Mouse (Mus musculus) lung, embryonic 14.5 days (tissue): ENCODE data around the gene Mark4. TPM values are rescaled to one million over a fixed set of nuclear protein-coding genes. Genes with fewer than 3 reads are reported as not detected.

ENCODE experiments used
- ATAC-seq: fragments of 200-750 bp; cut with Nextera tagmentation; 2 replicates; pipeline ENCODE4 v1.8.0; 2017; ENCODE audit warnings: mild to moderate bottlenecking, moderate TSS enrichment, moderate library complexity; ENCODE audit not compliant: insufficient read depth
- DNase-seq: peaks from one replicate; pipeline ENCODE4 v3.0.0-alpha.2; 2015
- H3K27ac ChIP-seq: fragments of 300-500 bp; sonication (generic); 2 replicates; pipeline ENCODE4 v1.5.1; 2014; ENCODE audit warnings: low read depth, mild to moderate bottlenecking, moderate library complexity
- H3K27me3 ChIP-seq: fragments of 300-500 bp; sonication (generic); 2 replicates; pipeline ENCODE4 v1.6.1; 2014; ENCODE audit warnings: low read length, control low read depth; ENCODE audit not compliant: insufficient read depth
- H3K36me3 ChIP-seq: fragments of 300-500 bp; sonication (generic); 2 replicates; pipeline ENCODE4 v1.6.1; 2014; ENCODE audit warnings: control low read depth; ENCODE audit not compliant: insufficient read depth
- H3K4me1 ChIP-seq: fragments of 300-500 bp; sonication (generic); 2 replicates; pipeline ENCODE4 v1.6.1; 2014; ENCODE audit warnings: antibody characterized with exemption, control low read depth; ENCODE audit not compliant: insufficient read depth
- H3K4me2 ChIP-seq: fragments of 300-500 bp; sonication (generic); 2 replicates; pipeline ENCODE4 v1.6.1; 2014; ENCODE audit warnings: mild to moderate bottlenecking
- H3K4me3 ChIP-seq: fragments of 300-500 bp; sonication (generic); 2 replicates; pipeline ENCODE4 v1.5.1; 2014; ENCODE audit warnings: low read depth, low read length
- H3K9ac ChIP-seq: fragments of 300-500 bp; sonication (generic); 2 replicates; pipeline ENCODE4 v1.6.1; 2014
- H3K9me3 ChIP-seq: fragments of 300-500 bp; sonication (generic); 2 replicates; pipeline ENCODE4 v1.6.1; 2016; ENCODE audit warnings: low read depth, low read length, control low read depth
- CTCF ChIP-seq: IDR thresholded peaks from 2 replicates; pipeline ENCODE4 v1.5.1; 2016; ENCODE audit warnings: antibody characterized with exemption, low read depth
- WGBS: fragments of 180-500 bp; shearing (Covaris S2); extraction: QIAGEN DNeasy Blood & Tissue Kit; methylation state at CpG from one replicate; pipeline ENCODE4 v1.1.7; 2014; 5-methylcytosine and 5-hydroxymethylcytosine counted together
- polyA plus RNA-seq: library from polyadenylated mRNA; unstranded; fragments of >200 nt; fragmentation: Nextera tagmentation; extraction: Ambion mirVana; gene quantifications from 2 replicates; pipeline ENCODE4 v1.2.1, GENCODE M21; 2014

The Mark4 gene
- polyA plus RNA-seq, 1 experiment from 2014 or later, result 11.1 TPM

DNA sequence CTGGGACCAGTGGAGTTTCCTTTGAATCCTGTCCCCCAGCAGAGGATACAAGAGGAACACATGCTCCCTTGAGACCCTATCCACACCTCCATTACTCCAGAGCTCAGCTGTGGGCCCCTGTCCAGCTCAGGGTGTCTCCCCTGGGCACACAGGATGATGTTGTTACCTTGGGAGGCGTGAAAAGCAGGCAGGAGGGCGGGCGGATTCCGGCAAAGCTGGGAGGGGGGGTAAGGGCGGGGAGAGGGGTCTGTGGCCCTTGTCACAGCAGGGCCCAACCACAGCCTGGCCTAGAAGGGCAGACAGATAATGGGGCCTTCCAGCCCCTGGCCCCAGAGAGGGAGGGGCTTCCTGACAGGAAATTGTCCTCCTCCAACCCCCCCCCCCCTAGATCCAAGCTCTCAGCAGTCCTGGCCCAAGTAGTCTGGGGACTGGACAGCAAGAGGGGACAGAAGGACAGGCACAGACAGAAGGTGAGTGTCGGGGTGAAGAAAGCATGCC, 4.3 kb upstream of the Mark4 start, which contains the start of gene Exoc3l2:
TSS of gene Exoc3l2 (plus strand) at position 448 of the 498 bp plus-strand sequence.
- ATAC-seq (no peak), DNase-seq (no peak)
- WGBS, result 28% methylated on average over 6 of the region's 6 CpGs
- peak within 1 kb of the TSS; percentile 5; the same call in 1 of the 2 replicates for H3K4me3 ChIP-seq
- no peak for TF ChIP-seq CTCF
- H3K27ac ChIP-seq, result 0 out of 2 replicates have a peak within 1 kb of the TSS, but pooled peaks have one; percentile 12
- H3K4me1 ChIP-seq, result 0 out of 2 replicates have a peak, but pooled peaks cover 4% of the 10 kb centered on the region
- no peaks in the 10 kb centered on the region for H3K27me3 ChIP-seq
- H3K9me3 ChIP-seq, result no peaks in the 10 kb centered on the region
- peak within 1 kb of the TSS; percentile 36; the same call in 1 of the 2 replicates for H3K9ac ChIP-seq
- H3K4me2 ChIP-seq, result peak within 1 kb of the TSS; percentile 45; the same call in 1 of the 2 replicates
- H3K36me3 ChIP-seq, result no peaks in the 10 kb centered on the region

DNA sequence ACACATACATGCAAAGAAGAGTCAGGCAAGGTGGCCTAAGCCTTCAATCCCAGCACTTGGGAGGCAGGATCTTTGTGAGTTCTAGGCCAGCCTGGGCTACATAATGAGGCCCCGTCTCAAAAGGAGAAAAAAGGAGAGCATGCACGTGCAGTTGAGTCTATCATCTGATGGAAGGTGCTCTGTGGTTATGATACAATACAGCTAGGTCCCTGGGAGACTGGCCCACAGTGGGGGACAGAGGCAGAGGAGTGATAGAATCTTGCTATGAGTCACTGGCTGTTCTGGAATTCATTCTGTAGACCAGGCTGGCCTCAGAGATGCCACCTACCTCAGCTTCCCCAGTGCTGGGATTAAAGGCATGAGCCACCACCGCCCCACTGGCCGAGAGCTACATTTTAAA, 3.8 kb upstream of the Mark4 start:
- no peaks in the 10 kb centered on the region for H3K9me3 ChIP-seq
- H3K9ac ChIP-seq, result no peak overlapping the region
- ATAC-seq (no peak), DNase-seq (no peak)
- H3K4me2 ChIP-seq, result peak overlapping the region; percentile 45; the same call in 1 of the 2 replicates
- no peak for TF ChIP-seq CTCF
- no peaks in the 10 kb centered on the region for H3K27me3 ChIP-seq
- H3K4me3 ChIP-seq, result no peak overlapping the region
- H3K36me3 ChIP-seq, result no peaks in the 10 kb centered on the region
- WGBS, result 71% methylated on average over 4 of the region's 4 CpGs
- 0 out of 2 replicates have a peak, but pooled peaks cover 4% of the 10 kb centered on the region for H3K4me1 ChIP-seq
- 0 out of 2 replicates have a peak overlapping the region, but pooled peaks have one; percentile 12 for H3K27ac ChIP-seq

DNA sequence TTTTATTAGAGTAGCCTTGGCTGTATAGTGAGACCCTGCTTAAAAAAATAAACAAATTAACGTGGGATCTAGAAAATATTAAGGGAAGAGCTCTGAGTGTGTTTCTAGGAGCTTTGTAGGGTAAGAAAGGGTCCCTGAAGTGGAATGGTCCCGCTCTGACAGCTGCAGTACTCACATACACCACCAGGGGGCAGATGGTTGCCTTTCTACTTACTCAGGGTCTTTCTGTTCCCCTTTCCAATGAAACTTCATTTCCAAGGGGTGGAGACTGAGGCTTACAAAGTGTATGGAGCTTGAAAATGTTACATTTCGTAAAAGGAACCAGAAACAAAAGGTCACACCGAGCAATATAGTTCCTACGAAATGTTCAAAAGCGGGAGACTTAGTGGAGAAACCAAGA, 2.9 kb upstream of the Mark4 start:
- WGBS, result 7% methylated on average over 6 of the region's 6 CpGs
- ATAC-seq, result no peak
- Histone ChIP-seq H3K9me3 (no peaks in the 10 kb centered on the region), H3K36me3 (no peaks in the 10 kb centered on the region), H3K9ac (no peak overlapping the region), H3K4me3 (no peak overlapping the region), H3K4me1 (0 out of 2 replicates have a peak, but pooled peaks cover 4% of the 10 kb centered on the region), H3K27me3 (no peaks in the 10 kb centered on the region), H3K27ac (no peak overlapping the region), H3K4me2 (0 out of 2 replicates have a peak overlapping the region, but pooled peaks have one; percentile 25)
- DNase-seq, result peak; percentile 92
- peak; percentile 96 for TF ChIP-seq CTCF

DNA sequence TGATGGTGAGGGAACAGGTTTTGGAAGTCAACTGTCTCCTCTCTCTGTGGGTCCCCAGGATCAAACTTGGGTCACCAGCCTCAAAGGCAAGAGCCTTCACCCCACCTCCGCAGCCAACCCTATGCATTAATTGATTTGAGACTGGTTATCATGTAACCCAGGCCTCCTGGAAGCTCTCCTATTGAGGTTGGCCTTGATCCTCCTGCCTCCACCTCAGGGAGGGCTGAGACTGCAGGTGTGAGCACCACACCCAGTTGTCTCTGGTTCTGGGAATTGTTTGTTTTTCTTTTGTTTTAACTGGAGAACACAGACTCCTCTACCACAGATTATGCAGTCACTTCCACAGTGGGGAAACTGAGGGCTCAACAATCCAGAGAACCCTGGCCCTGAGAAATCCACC, 1.9 kb upstream of the Mark4 start:
- Histone ChIP-seq H3K9ac (no peak overlapping the region), H3K27ac (no peak overlapping the region), H3K27me3 (no peaks in the 10 kb centered on the region), H3K4me3 (no peak overlapping the region), H3K4me2 (no peak overlapping the region), H3K9me3 (no peaks in the 10 kb centered on the region), H3K36me3 (no peaks in the 10 kb centered on the region), H3K4me1 (0 out of 2 replicates have a peak, but pooled peaks cover 4% of the 10 kb centered on the region)
- 71% methylated on average over 1 of the region's 1 CpGs for WGBS
- DNase-seq, result no peak
- no peak for TF ChIP-seq CTCF
- ATAC-seq, result no peak

DNA sequence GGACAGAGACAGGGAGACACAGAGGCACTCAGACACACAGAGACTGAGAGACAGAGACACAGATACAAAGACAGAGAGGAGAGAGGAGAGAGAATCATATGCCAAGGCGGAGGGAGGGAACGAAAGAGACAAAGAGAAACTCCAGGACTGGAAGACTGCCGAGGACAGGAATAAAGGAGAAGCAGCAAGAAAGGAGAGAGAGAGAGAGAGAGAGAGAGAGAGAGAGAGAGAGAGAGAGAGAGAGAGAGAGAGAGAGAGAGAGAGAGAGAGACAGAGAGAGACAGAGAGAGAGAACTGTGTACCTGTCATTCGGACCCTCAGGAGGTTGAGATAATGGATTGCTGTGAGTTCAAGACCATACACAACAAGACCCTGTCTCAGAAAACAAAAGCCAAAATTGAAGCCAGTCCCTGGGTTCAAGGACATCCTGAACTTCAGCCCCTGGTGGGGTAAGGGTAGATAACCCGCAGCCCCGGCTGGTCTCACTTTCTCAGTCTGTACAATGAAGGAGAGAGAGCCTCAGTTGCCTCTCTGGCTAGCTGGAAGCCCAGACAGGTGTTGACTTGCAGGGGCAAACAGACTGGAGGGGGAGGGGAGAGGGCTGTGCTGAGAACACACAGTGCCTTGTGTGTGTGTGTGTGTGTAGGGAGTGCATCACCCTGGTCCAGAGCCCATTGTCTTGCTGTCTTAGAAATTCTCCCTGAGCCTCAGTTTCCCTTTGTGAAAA, 686 bp upstream of the Mark4 start:
- Histone ChIP-seq H3K9me3 (no peaks in the 10 kb centered on the region), H3K9ac (peak overlapping the region; percentile 87), H3K4me1 (no peaks in the 10 kb centered on the region), H3K36me3 (0 out of 2 replicates have a peak, but pooled peaks cover 6% of the 10 kb centered on the region), H3K27ac (no peak overlapping the region), H3K27me3 (no peaks in the 10 kb centered on the region), H3K4me3 (peak overlapping the region; percentile 84), H3K4me2 (peak overlapping the region; percentile 94)
- 16% methylated on average over 6 of the region's 6 CpGs for WGBS
- DNase-seq, result no peak
- no peak for ATAC-seq
- no peak for TF ChIP-seq CTCF

DNA sequence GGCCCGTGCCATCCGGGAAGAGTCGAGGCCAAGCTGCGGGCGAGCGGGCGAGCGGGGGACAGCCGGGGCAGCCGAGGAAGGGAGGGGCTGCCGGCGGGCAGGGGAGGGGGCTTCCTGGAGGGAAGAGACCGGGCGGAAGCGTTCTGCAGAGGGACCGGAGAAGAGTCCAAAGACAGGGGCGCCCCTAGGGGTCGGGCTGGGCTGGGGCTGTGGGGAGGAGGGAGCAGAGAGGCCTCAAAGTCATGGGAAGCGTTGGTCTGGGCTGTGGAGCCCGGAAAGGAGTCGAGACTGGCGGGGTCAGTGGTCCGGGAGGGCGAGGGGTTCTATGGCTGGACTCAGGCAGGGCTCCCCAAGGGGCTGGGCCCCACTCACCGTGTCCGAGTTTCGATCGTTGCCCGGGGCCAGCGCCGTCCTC, 542 bp downstream of the Mark4 start:
- peak overlapping the region; percentile 87 for H3K9ac ChIP-seq
- peak overlapping the region; percentile 84 for H3K4me3 ChIP-seq
- WGBS, result under 1% methylated on average over 23 of the region's 31 CpGs
- H3K4me1 ChIP-seq, result no peaks in the 10 kb centered on the region
- peak overlapping the region; percentile 94 for H3K4me2 ChIP-seq
- peak; percentile 62 for TF ChIP-seq CTCF
- H3K9me3 ChIP-seq, result no peaks in the 10 kb centered on the region
- ATAC-seq (peak; percentile 78), DNase-seq (peak; percentile 73)
- peaks cover 10% of the 10 kb centered on the region; the same call in 1 of the 2 replicates for H3K36me3 ChIP-seq
- no peaks in the 10 kb centered on the region for H3K27me3 ChIP-seq
- peak overlapping the region; percentile 81 for H3K27ac ChIP-seq

DNA sequence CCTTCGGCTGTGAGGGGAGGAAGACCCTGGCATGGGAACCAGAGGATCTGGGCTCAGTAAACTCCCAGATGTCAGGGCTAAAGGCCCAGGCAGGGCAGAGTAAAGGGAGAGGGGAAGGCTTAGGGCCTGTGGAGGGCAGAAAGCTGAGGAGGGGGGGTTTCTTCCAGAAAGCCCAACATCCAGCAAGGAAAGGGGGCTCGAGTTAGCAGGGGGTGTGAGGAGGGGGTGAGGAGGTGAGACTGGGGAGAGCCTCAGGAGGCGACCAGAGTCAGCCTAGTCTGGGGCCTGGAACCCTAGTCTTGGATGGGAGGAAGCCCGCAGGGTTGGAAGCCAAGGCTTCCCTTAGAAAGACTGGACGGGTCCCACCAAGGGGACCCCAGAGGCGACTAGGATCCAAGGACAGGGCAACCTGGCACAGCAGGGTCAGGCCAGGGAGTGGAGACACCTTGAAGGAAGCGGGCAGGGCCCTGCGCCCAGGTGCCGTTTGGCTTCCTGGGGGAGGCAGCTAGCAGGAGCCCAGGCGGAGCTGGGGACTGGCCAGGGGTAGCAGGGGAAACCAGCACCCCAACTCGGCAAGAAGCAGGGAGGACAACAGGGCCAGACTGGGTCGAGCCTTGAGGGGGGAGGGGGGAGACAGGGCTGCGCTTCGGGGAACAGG, 1.1 kb downstream of the Mark4 start:
- H3K4me2 ChIP-seq, result peak overlapping the region; percentile 94
- ATAC-seq, result peak; percentile 1; the same call in 1 of the 2 replicates
- peak overlapping the region; percentile 87 for H3K9ac ChIP-seq
- H3K27me3 ChIP-seq, result no peaks in the 10 kb centered on the region
- H3K9me3 ChIP-seq, result no peaks in the 10 kb centered on the region
- WGBS, result 5% methylated on average over 14 of the region's 14 CpGs
- H3K27ac ChIP-seq, result peak overlapping the region; percentile 81; the same call in 1 of the 2 replicates
- TF ChIP-seq CTCF, result no peak
- H3K36me3 ChIP-seq, result peaks cover 10% of the 10 kb centered on the region; the same call in 1 of the 2 replicates
- no peaks in the 10 kb centered on the region for H3K4me1 ChIP-seq
- peak overlapping the region; percentile 84 for H3K4me3 ChIP-seq
- no peak for DNase-seq
